Mouse (Mus musculus) liver, embryonic 14.5 days (tissue): ENCODE results near the gene Six6.

Experiments
- CTCF ChIP-seq: IDR thresholded peaks from 2 replicates; pipeline ENCODE4 v1.5.1; 2016; ENCODE audit warnings: antibody characterized with exemption, low read depth, control low read depth
- EP300 ChIP-seq: IDR thresholded peaks from 2 replicates; pipeline ENCODE4 v1.6.1; 2016; ENCODE audit warnings: antibody characterized with exemption, low read depth

DNA sequence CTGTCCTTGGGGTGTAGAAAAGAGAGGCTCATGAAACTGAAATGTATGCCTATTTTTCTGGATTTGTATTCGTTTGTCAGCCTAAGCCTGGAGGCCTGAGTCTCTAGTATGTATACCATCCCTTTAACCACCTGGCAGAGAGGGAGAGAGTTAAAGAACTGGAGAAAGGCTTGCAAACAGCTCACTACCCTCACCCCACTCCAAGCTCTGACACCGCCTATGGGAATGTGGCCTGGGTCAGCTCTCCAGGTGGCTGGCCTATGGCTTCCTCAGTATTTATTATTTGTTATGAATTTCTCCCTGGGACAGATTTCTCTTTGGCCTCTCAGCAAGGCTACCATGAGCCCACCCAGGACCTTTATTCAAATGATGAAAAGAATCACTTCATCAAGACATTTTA is 7.6 kb downstream of the Six6 start:
- TF ChIP-seq CTCF: no peak
- TF ChIP-seq EP300: no peak
